Mouse (Mus musculus) olfactory bulb, adult 2 months (tissue): ENCODE measurements at regions not wholly inside any gene's neighbourhood (a gene's known extent, or its start where the extent isn't known, plus 50 kb on each side); places are given as distances from the start of the nearest gene placed in this dataset.

Source experiments
- H3K27ac ChIP-seq: fragments of 200-500 bp; 2 replicates; pipeline ENCODE4 v1.5.1; 2012; ENCODE audit warnings: low read depth, low read length; ENCODE audit not compliant: insufficient read depth
- H3K4me1 ChIP-seq: fragments of 200-500 bp; 2 replicates; pipeline ENCODE4 v1.6.1; 2012; ENCODE audit warnings: low read length; ENCODE audit not compliant: control insufficient read depth, insufficient read depth
- H3K4me3 ChIP-seq: fragments of 200-500 bp; 2 replicates; pipeline ENCODE4 v1.5.1; 2012; ENCODE audit warnings: mild to moderate bottlenecking, low read depth, low read length, moderate library complexity; ENCODE audit not compliant: insufficient read depth
- CTCF ChIP-seq: fragments of 200-500 bp; IDR thresholded peaks from 2 replicates; pipeline ENCODE4 v1.5.1; 2012; ENCODE audit warnings: low read depth, mild to moderate bottlenecking, low read length, moderate library complexity; ENCODE audit not compliant: insufficient read depth
- POLR2A ChIP-seq: fragments of 200-500 bp; IDR thresholded peaks from 2 replicates; pipeline ENCODE4 v1.6.1; 2012; ENCODE audit warnings: mild to moderate bottlenecking, low read depth, low read length, moderate library complexity; ENCODE audit not compliant: insufficient read depth
- WGBS: fragments of 180-500 bp; shearing (Covaris S2); methylation state at CpG from one replicate; pipeline ENCODE4 v1.1.7; 2018; 5-methylcytosine and 5-hydroxymethylcytosine counted together

- Histone ChIP-seq H3K27ac (no peak overlapping the region), H3K4me3 (no peak overlapping the region), H3K4me1 (no peaks in the 10 kb centered on the region)
- TF ChIP-seq CTCF (no peak), POLR2A (no peak)
- 92% methylated on average over 3 of the region's 3 CpGs for WGBS
These were observed 54.7 kb upstream of the Spdye4c start for GRCm38 (mm10) chr2:128536294-128536693.

- no peak overlapping the region for H3K27ac ChIP-seq
- no peaks in the 10 kb centered on the region for H3K4me1 ChIP-seq
- no peak for TF ChIP-seq POLR2A
- no peak for TF ChIP-seq CTCF
- no peak overlapping the region for H3K4me3 ChIP-seq
- 81% methylated on average over 6 of the region's 6 CpGs for WGBS
These were observed 53.6 kb upstream of the Spdye4c start for GRCm38 (mm10) chr2:128537425-128537824.

GRCm38 (mm10) chr2:128538736-128539135 lies 52.3 kb upstream of the Spdye4c start:
- no peak overlapping the region for H3K27ac ChIP-seq
- TF ChIP-seq CTCF, result no peak
- TF ChIP-seq POLR2A, result no peak
- WGBS, result 93% methylated on average over 8 of the region's 8 CpGs
- H3K4me3 ChIP-seq, result no peak overlapping the region
- H3K4me1 ChIP-seq, result no peaks in the 10 kb centered on the region
